Mouse (Mus musculus): ENCODE measurements around the gene Adarb1.
A peak's percentile ranks its signal among the peaks of the same experiment; 100 is the strongest.

Adarb1 gene

DNA sequence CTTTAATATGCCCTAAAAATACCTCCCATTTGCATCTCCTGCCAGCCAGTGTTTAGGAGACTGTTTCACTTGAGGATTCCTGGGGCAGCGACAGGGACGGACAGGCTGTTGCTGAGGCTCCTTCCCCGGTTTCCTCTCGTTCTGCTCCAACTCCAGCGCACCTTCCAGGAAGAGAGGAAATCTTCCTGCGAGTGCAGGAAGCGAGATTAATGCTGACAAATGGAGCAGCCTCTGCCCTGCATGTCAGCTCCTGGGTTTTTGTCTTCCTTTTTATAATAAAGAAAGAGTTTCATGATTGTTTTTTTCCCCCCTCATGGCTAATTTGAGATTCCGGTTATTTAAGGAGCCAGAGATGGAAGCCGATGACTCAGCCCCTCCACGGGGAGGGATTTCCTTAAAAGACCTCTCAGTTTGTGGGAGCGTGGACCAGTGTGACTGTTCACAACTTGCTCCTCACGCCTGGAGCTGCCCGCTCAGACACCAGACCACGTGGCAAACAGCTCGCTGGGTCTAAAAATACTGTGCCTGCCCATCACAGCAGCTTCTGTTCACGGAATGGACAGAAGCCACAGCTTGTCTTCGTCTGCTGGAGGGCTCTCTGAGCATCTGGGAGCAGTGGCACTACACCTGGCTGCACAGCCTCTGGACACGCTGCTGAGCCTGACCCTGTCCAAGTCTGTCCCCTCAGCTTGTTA, 16.5 kb upstream of the Adarb1 start:
- DNase-seq (ENCODE audit: low spot score): no peak

GRCm38 (mm10) chr10:77434076-77434456, 16.0 kb upstream of the Adarb1 start:
- DNase-seq (ENCODE audit: low spot score): no peak

DNA sequence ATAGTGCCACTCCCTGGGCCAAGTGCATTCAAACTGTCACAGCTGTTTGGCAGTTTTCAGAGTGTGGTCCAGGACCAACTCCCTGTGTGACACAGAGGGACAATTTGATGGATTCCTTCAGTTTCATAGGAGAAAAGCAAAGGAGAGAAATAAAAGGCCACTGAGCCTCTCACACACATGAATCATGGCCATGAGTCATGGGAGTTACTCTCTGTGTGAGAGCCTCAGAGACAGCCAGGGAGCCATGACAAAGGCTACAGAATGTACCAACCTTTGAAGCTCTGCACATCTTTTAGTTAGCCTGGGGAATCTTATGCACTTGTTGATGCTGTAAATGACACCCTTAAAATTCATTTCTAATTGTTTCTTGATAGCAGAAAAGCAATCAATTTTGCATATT, 12.7 kb upstream of the Adarb1 start:
- no peak for DNase-seq (ENCODE audit: low spot score)

DNA sequence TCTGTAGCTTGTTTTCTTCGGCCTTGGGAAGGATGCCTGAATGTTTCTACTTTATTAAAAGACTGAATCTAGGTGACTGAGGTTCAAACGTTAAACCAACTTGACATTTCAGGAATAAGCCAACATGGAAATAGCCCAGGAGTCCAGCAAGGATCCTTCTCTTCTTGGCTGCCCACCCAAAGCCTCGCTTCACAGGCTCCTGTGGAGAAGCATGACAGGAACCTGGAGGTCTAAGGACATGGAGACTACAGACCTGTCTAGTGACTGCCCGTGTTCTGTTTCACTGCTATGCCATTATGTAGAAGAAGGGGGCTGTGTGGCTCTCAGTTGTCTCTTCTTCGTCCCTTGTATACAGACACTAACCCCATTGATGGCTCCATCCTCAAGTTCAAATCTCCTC, 11.9 kb upstream of the Adarb1 start:
- no peak for DNase-seq (ENCODE audit: low spot score)

- no peak for DNase-seq (ENCODE audit: low spot score)
Measured at GRCm38 (mm10) chr10:77427610-77428009, 9.5 kb upstream of the Adarb1 start.

DNA sequence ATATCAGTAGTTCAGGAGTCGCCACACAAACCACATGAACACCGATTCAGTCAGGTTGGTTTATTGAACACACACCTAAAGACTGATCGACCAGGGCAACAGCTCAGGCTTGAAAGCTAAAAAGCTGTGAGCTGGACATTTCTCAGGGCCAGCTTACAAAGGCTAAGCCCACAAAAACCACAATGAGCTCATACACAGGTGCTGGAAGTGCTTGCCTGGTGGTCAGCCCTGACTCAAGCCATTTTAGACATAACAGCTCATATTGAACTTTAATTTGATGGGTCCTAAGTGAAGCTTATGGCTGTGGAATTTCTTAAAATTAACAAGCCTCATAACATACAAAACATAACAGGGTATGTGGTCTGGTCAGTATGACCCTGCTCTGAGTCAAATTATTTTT, 2.1 kb upstream of the Adarb1 start:
- DNase-seq (ENCODE audit: low spot score): no peak

DNA sequence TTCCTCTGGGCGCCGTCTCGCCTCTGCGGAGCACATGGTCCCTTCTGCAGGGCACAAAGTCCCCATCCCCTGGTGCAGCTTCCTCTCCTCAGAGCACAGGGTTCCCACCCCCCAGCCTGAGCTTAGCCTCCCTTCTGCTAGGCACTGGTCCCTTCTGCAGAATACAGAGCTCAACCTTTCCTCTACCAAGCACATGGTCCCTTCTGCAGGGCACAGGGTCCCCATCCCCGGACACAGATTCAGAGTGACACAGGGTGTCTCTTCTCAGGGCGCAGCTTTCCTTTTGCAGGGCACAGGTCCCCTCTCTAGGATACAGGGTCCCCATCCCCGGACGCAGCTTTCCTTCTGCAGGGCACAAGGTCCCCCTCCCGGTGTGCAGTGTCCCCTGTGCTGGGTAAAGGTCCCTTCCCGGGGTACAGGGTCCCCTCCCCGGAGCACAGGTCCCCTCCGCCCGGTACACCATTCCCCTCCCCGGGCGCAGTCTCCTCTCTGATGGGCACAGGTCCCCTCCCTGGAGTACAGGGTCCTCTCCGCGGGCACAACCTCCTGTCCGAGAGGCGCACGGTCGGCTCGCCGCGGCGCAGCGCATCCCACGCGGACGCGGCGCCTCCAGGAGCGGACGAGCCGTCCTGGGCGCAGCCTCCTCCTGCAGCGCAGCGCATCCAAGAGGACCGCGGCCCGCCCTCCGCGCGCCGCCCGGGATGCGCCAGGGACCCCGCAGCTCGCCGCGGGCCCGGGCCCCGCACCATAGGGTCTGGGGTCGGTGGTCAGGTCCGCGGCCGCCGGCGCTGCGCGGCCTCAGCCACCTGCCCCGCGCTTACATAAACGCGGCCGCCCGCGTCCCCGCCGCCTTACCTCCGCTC, 599 bp downstream of the Adarb1 start:
- DNase-seq (ENCODE audit: low spot score): peak; percentile 19

DNA sequence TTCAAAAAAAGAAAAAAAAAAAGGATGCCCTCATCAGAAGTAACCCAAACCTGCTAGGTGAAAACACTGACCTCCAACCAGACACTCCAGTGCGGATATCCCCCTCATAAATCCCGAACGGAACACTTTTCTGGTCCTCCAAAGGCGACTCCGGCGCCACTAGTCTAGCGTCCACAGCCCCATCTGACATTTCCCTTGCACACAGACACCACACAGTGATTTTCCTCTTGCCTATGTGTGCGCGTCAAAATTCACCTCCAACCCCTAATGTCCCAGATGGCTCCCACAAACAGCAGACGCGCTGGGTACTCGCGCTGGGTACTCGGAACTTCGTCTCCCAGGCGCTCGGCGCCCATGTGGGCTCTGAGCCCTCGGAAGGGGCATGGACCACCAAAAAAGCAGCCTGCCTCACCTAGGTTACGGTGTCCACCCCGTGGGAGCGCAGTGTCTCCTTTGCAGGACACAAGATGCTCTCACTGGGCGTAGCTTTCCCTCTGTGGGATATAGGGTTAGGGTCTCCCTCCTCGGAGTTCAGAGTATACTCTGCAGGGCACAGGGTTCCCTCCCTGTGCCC, 1.3 kb downstream of the Adarb1 start:
- no peak for DNase-seq (ENCODE audit: low spot score)

DNA sequence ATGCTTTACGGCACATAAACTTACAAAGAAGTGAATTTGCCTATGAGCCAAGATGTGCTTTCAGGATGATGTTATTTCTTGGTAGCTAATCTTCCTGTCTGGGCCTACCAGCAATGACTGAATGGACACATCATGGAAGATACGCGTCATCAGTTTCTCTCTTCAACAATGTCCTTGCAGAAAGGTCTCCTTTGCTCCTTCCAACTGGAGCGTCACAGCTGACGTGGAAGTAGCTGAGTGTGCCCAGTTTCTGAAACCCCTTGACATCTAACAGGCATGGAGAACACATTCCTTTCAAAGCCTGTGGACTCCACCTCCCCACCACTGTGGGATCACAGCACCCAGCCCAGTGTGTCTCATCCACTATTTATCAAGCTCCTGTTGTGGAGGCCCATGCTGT, 2.2 kb downstream of the Adarb1 start:
- DNase-seq (ENCODE audit: low spot score): no peak

GRCm38 (mm10) chr10:77413791-77414190, 4.3 kb downstream of the Adarb1 start:
- no peak for DNase-seq (ENCODE audit: low spot score)

DNA sequence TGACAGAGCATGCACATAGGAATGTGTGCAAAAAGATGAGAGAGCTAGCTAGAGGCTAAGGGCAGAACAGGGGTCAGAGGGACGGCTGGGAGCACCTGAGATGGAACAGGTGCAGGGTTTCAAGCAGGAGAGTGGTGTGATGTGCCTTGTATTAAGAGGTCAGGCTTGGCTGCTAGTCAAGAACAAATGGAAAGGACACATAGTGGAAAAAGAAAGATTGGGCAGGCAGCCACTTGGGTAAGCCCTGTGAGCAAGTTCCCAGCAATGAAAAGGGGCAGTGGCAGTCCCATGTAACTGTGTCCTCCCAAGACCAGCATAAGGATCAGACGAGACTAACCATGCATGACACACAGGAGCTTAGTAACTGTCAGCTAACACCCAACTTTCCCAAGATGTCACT, 8.9 kb downstream of the Adarb1 start:
- no peak for DNase-seq (ENCODE audit: low spot score)

DNA sequence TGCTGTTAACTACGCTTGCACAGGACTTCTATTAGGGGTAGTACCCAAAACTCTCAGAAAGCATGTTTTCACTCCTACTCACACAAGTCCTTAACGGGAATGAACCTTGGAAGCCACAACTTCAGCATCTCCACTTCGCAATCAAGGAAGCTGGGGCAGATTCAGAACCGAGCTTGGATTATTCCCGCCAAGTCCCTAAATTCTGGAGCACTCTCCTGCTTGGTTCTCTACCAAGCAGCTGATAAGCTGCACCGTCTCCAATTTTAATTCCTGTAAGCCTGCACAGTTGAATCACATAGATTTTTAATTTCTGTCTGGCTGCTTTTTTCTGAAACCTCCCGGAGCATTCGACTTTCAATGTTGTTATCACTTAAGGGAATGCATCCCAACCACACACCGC, 9.8 kb downstream of the Adarb1 start:
- DNase-seq (ENCODE audit: low spot score): no peak

DNA sequence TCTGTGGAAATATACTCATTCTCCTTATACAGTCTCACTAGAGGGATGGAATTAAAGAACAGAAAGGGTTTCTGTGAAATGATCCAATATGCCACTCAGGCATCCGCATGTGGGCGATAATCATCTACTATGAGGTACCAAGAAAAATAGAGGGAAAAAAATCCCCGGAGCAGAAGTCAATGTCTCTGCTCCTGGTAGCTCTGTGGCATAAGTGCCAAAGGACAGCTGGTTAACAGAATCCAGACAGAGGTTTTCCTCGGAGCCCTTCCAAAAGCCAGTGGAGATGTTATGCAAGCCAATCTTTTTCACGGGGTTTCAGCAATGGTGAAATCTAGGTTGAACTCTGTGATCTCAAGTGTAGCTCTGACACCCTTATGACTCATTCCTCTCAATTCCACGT, 11.6 kb downstream of the Adarb1 start:
- DNase-seq (ENCODE audit: low spot score): no peak

GRCm38 (mm10) chr10:77402463-77402862, 15.6 kb downstream of the Adarb1 start:
- no peak for DNase-seq (ENCODE audit: low spot score)

- DNase-seq (ENCODE audit: low spot score): no peak
Measured at GRCm38 (mm10) chr10:77401039-77401438, 17.0 kb downstream of the Adarb1 start.

- DNase-seq (ENCODE audit: low spot score): no peak
Measured at GRCm38 (mm10) chr10:77399938-77400337, 18.1 kb downstream of the Adarb1 start.

GRCm38 (mm10) chr10:77398082-77398481, 20.0 kb downstream of the Adarb1 start:
- no peak for DNase-seq (ENCODE audit: low spot score)

DNA sequence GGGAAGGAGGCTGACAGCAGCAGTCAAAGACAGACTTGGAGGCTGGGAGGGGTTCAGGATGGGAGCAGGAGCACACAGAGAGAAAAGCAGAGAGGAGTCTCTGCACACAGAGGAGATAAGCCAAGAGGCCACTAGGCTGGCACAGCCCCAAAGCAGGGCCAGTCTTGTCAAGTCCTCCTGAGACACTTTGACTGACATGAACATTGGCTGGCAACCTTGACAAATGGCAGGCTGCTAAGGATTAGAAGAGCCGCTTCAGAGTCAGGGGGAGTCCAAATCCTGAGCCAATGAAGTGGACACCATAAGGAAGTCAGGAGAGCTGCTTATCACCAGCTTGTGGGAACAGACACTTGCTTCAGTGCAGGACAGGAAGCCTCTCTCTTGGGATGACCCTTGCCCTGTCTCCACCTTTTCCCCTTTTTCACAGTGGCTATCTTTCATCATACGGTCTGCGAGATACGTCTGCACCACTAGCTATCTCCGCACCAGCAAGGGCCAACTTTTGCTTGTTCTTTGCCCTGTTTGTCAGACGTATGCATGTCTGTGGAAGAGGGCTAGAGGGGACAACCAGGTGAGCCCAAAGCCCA, 20.9 kb downstream of the Adarb1 start:
- DNase-seq (ENCODE audit: low spot score): no peak

GRCm38 (mm10) chr10:77396015-77396414, 22.1 kb downstream of the Adarb1 start:
- DNase-seq (ENCODE audit: low spot score): no peak

DNA sequence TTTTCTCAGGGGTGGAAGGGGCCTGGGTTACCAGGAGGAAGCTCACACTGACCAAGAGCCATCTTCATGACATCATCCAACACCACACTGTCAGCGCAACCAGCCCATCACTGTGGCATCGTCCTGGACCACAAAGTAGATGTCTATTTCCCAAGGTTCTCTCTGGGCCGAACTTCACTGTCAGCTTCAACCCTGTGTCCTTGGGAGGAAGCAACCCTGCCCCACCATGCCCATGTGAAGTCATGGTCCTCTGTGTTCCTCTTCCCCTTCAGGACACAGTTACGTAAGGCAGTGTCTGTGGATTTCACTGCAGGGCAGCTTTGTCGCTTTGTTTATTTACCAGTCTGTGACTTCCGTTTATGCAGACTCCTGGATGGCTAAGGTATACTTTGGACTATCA, 27.0 kb downstream of the Adarb1 start:
- DNase-seq (ENCODE audit: low spot score): no peak

DNA sequence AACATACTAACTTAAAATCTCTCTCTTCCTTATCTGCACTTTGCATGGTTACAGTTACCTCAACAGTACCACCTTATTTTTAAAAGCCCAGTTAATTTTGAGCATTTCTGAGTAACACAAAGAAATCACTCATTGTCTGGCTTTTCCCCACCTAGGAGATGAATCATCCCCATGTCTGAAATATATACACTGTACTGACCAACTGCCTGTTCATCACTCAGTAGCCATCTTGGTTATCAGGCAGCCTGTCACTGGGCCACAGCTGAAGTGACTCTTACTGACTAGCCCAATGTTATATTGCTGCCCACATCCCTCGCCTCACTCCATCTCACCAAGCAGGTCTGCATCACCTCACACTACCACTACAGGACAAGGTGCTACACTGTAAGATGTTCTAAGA, 30.5 kb downstream of the Adarb1 start:
- no peak for DNase-seq (ENCODE audit: low spot score)

DNA sequence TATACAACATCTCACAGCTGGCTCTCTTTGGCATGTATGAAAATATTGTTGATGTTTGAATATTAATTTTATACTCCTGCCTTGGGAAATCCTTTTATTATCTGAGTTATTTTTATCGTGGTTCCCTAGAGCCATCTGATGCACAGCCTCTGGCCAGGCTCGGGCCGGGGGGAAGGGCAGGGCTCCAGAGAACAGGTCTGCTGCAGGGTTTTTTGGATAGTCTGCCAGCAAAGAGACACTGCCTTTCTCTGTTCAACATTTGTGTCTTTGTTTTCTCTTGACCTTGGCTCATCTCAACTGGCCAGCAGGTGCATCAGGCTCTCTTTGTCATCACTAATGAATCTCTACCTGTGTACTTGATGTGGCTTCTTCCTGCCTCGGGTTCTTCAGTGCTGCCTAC, 32.3 kb downstream of the Adarb1 start:
- DNase-seq (ENCODE audit: low spot score): no peak

GRCm38 (mm10) chr10:77383045-77383444, 35.0 kb downstream of the Adarb1 start:
- DNase-seq (ENCODE audit: low spot score): no peak
